13 mouse cellular contexts compared by ENCODE assay signal in the genomic region with DNA sequence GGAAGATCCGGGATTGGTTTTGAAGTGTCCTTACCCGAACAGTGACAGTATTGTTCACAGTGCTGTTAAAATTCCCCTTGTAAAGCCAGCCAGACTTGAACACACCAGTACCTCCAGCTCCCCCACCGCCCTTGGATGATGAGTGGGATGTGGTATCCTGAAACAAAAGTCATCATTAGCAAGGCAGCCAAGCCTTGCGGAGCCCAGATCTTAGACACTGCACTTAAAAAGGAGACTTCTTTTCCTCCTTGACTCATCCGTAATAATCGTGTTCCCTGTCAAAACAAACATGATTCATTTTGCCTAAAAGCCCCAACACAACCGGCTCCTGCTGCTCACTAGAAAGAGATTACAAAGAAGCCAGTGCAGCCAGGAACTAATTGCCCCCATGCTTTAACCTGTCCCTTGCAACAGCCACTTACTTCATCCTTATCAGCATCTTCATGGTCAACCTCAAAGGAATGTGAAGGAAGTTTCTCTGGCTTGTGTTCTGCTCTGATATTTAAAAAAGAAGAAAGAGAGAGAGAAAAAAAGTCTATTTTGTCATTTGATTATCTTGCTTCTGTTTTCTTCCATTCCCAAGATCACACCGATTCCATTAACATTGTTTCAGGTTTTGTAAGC.
A peak's percentile ranks its signal among the peaks of the same experiment; 100 is the strongest.
DNase-seq lines count a peak whose midpoint lies in the region; TF ChIP-seq lines count a peak whose summit lies in the region.
"Had no signal": no experiment of that assay in that cellular context is flagged by ENCODE, and none has a peak within 500 bp of the region (broad histone marks: within the 10 kb centered on the region; RNA-seq: fewer than 3 reads in every experiment).

No protein-coding gene starts in this region.

- peak overlapping the region; percentile 57; the same call in 1 of the 2 replicates for H3K27ac ChIP-seq in olfactory bulb, adult 2 months (ENCODE audit: insufficient read depth, low read depth, low read length)
- H3K27ac ChIP-seq: embryonic facial prominence, embryonic 13.5 days; hindbrain, embryonic 14.5 days; midbrain, embryonic 15.5 days had no signal

- no peak overlapping the region for H3K4me3 ChIP-seq in olfactory bulb, adult 2 months (ENCODE audit: insufficient read depth, low read depth, low read length)
- H3K4me3 ChIP-seq: embryonic facial prominence, embryonic 13.5 days; midbrain, embryonic 15.5 days had no signal

- no peak for TF ChIP-seq CTCF in olfactory bulb, adult 2 months (IDR thresholded peaks at IDR 0.05; ENCODE audit: insufficient read depth, low read depth, low read length)

- 19% methylated on average over 8 of the region's 8 CpGs for WGBS in olfactory bulb, adult 2 months

- DNase-seq in layer of hippocampus, adult 8-10 months (ENCODE audit: low spot score in 2 of 2), result peak; percentile 31 to 37
- DNase-seq in layer of hippocampus, postnatal 25 days (ENCODE audit: extremely low spot score in 1 of 2, low spot score in 1 of 2), result no peak
- peak; percentile 69 for DNase-seq in Muller cell, postnatal 12 days (ENCODE audit: inconsistent ontology term)
- DNase-seq in brain, adult 2 months (ENCODE audit: low read depth, low spot score), result peak; percentile 88
- no peak for DNase-seq in kidney, adult 18-20 months
- no peak for DNase-seq in cerebellum, postnatal 10 days
- DNase-seq: gastrocnemius, postnatal 10 days; liver, postnatal 0 days; thymus, postnatal 14 days had no signal

- no peak for TF ChIP-seq POLR2A in olfactory bulb, adult 2 months (IDR thresholded peaks at IDR 0.05; ENCODE audit: insufficient read depth, low read depth, low read length)

- H3K4me1 ChIP-seq in olfactory bulb, adult 2 months (ENCODE audit: control insufficient read depth, insufficient read depth, low read length), result peaks cover 2% of the 10 kb centered on the region; the same call in 1 of the 2 replicates
- H3K4me1 ChIP-seq: embryonic facial prominence, embryonic 13.5 days; midbrain, embryonic 15.5 days had no signal

Comparison
In these comparisons a context has a peak if more than half of its experiments do, and no peak if none do; other contexts are left out.
1. DNase-seq: peak in layer of hippocampus, adult 8-10 months (2 of 2), Muller cell, postnatal 12 days (single experiment) and brain, adult 2 months (single experiment); none in layer of hippocampus, postnatal 25 days (0 of 2), kidney, adult 18-20 months (single experiment) and cerebellum, postnatal 10 days (0 of 2).